8 mouse cellular contexts compared by ENCODE assay signal in the genomic region with DNA sequence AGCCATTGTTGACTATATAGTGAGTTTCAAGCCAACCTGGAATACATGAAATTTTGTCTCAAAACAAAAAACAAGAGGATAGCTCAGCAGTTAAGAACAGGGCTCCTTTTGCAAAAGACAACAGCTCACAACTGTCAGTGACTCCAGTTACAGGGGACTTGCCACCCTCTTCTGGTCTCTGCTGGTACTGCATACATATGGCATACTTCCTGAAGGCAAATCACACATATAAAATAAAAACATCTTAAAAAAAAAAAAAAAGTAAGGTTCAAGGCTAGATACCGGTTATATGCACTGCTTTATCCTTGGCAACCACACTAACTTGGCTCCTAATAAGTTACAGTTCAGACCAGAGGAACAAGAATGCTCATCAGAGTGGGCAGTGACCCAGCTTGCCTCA. TPM values are rescaled to one million over a fixed set of nuclear protein-coding genes. Genes with fewer than 3 reads are reported as not detected.
DNase-seq lines count a peak whose midpoint lies in the region; ATAC-seq and TF ChIP-seq lines count a peak whose summit lies in the region.

No protein-coding gene starts in this region.

- H3K27ac ChIP-seq in forebrain, embryonic 14.5 days (ENCODE audit: low read depth, low read length): no peak overlapping the region
- H3K27ac ChIP-seq in layer of hippocampus, adult 2 months: peak overlapping the region; percentile 98
- no peak overlapping the region for H3K27ac ChIP-seq in lung, embryonic 15.5 days

- peak; percentile 80 for DNase-seq in MN1 (ENCODE audit: low spot score)
- DNase-seq in cerebellum, adult 18-20 months: peak; percentile 83 to 84
- DNase-seq in forebrain, embryonic 14.5 days (ENCODE audit: low spot score): peak; percentile 90
- peak; percentile 74 to 86 for DNase-seq in layer of hippocampus, adult 2 months (ENCODE audit: low spot score in 2 of 2)
- DNase-seq in ovary, postnatal 10 days (ENCODE audit: low spot score): peak; percentile 19
- peak; percentile 79 to 86 for DNase-seq in thymus, postnatal 10 days (ENCODE audit: low spot score in 2 of 2)

- H3K9ac ChIP-seq in forebrain, embryonic 14.5 days (ENCODE audit: low read length): peak overlapping the region; percentile 70
- peak overlapping the region; percentile 57 for H3K9ac ChIP-seq in lung, embryonic 15.5 days

- H3K4me2 ChIP-seq in forebrain, embryonic 14.5 days (ENCODE audit: low read length): peak overlapping the region; percentile 58
- peak overlapping the region; percentile 69 for H3K4me2 ChIP-seq in lung, embryonic 15.5 days

- no peaks in the 10 kb centered on the region for H3K9me3 ChIP-seq in forebrain, embryonic 14.5 days (replicated peaks; ENCODE audit: control insufficient read depth, low read length)
- H3K9me3 ChIP-seq in lung, embryonic 15.5 days: no peaks in the 10 kb centered on the region

- TF ChIP-seq CTCF in layer of hippocampus, adult 2 months (conservative IDR thresholded peaks at IDR 0.05): peak; percentile 87

- no peaks in the 10 kb centered on the region for H3K36me3 ChIP-seq in forebrain, embryonic 14.5 days (ENCODE audit: control insufficient read depth, insufficient read depth, low read length)
- H3K36me3 ChIP-seq in lung, embryonic 15.5 days: no peaks in the 10 kb centered on the region

- H3K4me1 ChIP-seq in forebrain, embryonic 14.5 days (ENCODE audit: control insufficient read depth, insufficient read depth, low read length): no peaks in the 10 kb centered on the region; the same call in 1 of the 2 replicates
- peaks cover 18% of the 10 kb centered on the region for H3K4me1 ChIP-seq in lung, embryonic 15.5 days

- 4% methylated on average over 1 of the region's 1 CpGs for WGBS in forebrain, embryonic 14.5 days
- WGBS in lung, embryonic 15.5 days: 0% methylated on average over 1 of the region's 1 CpGs

- H3K4me3 ChIP-seq in forebrain, embryonic 14.5 days (ENCODE audit: low read depth, low read length): peak overlapping the region; percentile 53
- peak overlapping the region; percentile 74 for H3K4me3 ChIP-seq in layer of hippocampus, adult 2 months
- peak overlapping the region; percentile 56 for H3K4me3 ChIP-seq in lung, embryonic 15.5 days

- ATAC-seq in forebrain, embryonic 14.5 days: no peak
- peak; percentile 40 to 47; a peak in 2 of 4 replicates for ATAC-seq in hematopoietic stem cell, adult 5-6 weeks (replicated peaks in 1 of 2; ENCODE audit: insufficient read depth in 1 of 2, low FRiP score in 2 of 2, low TSS enrichment in 1 of 2, low read depth in 1 of 2, poor library complexity in 2 of 2, severe bottlenecking in 2 of 2)
- no peak for ATAC-seq in lung, embryonic 15.5 days (ENCODE audit: borderline replicate concordance, extremely low read depth, low FRiP score, low TSS enrichment)

- no peaks in the 10 kb centered on the region for H3K27me3 ChIP-seq in forebrain, embryonic 14.5 days (replicated peaks; ENCODE audit: control insufficient read depth, insufficient read depth, low read length)
- no peaks in the 10 kb centered on the region for H3K27me3 ChIP-seq in lung, embryonic 15.5 days

RNA-seq across cellular contexts. Expression of a gene that starts 3.6 kb away (rescaled TPM):
- 11.7 and 13.5 TPM in 2 replicates for polyA plus RNA-seq in forebrain, embryonic 14.5 days (2014; fragmentation: Nextera tagmentation; extraction: Ambion mirVana)
- 6.8 and 15.9 TPM in 2 replicates for total RNA-seq in hematopoietic stem cell, adult 5-6 weeks (2017)
- 10 to 100 TPM; 17.8 to 18.3 TPM for total RNA-seq in layer of hippocampus, adult 2 months (2021)
- polyA plus RNA-seq in lung, embryonic 15.5 days (2015; fragmentation: Nextera tagmentation; extraction: Ambion mirVana): 5.6 and 7.1 TPM in 2 replicates

RNA-seq across cellular contexts. Expression of a gene that starts 30.2 kb away (rescaled TPM):
- polyA plus RNA-seq in forebrain, embryonic 14.5 days (2014; fragmentation: Nextera tagmentation; extraction: Ambion mirVana): not detected in 2 replicates
- not detected in 2 replicates for total RNA-seq in hematopoietic stem cell, adult 5-6 weeks (2017)
- total RNA-seq in layer of hippocampus, adult 2 months (2021): not detected
- polyA plus RNA-seq in lung, embryonic 15.5 days (2015; fragmentation: Nextera tagmentation; extraction: Ambion mirVana): 0.25 TPM in 1 of 2 replicates, not detected in the other

RNA-seq across cellular contexts. Expression of a gene that starts 48.3 kb away (rescaled TPM):
- polyA plus RNA-seq in forebrain, embryonic 14.5 days (2014; fragmentation: Nextera tagmentation; extraction: Ambion mirVana): 7.7 and 12.2 TPM in 2 replicates
- total RNA-seq in hematopoietic stem cell, adult 5-6 weeks (2017): 4.4 and 5.0 TPM in 2 replicates
- 10 to 100 TPM; 13.3 to 14.4 TPM for total RNA-seq in layer of hippocampus, adult 2 months (2021)
- polyA plus RNA-seq in lung, embryonic 15.5 days (2015; fragmentation: Nextera tagmentation; extraction: Ambion mirVana): 5.6 and 7.3 TPM in 2 replicates

Comparison
In these comparisons a context has a peak if more than half of its experiments do, and no peak if none do; other contexts are left out.
1. DNase-seq: peak in every context shown above with its lines; median percentile 90 in forebrain, embryonic 14.5 days; 84 in cerebellum, adult 18-20 months; 82 in thymus, postnatal 10 days; 80 in MN1; 80 in layer of hippocampus, adult 2 months; 19 in ovary, postnatal 10 days.
2. ATAC-seq: peak in hematopoietic stem cell, adult 5-6 weeks (2 of 2); none in forebrain, embryonic 14.5 days (single experiment) and lung, embryonic 15.5 days (single experiment).
3. Peak in every context shown above with its lines, with median percentiles within 50 percentile points of each other: H3K4me3 ChIP-seq.